Mouse (Mus musculus): ENCODE results near the gene Baiap2. TPM values are rescaled to one million over a fixed set of nuclear protein-coding genes. Genes with fewer than 3 reads are reported as not detected.

Baiap2 gene
- total RNA-seq (2021) = 100 to 1,000 TPM; 249 to 287 TPM
- long read RNA-seq, experiment 1, full-length matches to known transcripts = 303 of 382 reads
- long read RNA-seq, experiment 1, partial matches to known transcripts = 42 of 382 reads
- long read RNA-seq, experiment 1, other reads (novel, unspliced or antisense) = 37 of 382 reads
- long read RNA-seq, experiment 2, full-length matches to known transcripts = 254 of 353 reads
- long read RNA-seq, experiment 2, partial matches to known transcripts = 49 of 353 reads
- long read RNA-seq, experiment 2, other reads (novel, unspliced or antisense) = 50 of 353 reads

GRCm38 (mm10) chr11:119942727-119943427, at the start of gene Baiap2:
Gene Baiap2 (plus strand): TSS chr11:119942763.
- TF ChIP-seq CTCF (IDR thresholded peaks at IDR 0.05) = no peak; the same call in none of the 2 replicates
- Histone ChIP-seq H3K4me3 (peak within 1 kb of the TSS; percentile 97), H3K27ac (peak within 1 kb of the TSS; percentile 93)
- DNase-seq (ENCODE audit: extremely low spot score in 1 of 2, low spot score in 2 of 2) = peak; percentile 98
- intact Hi-C loops (cut with DNase I) = loop anchor here (2.0 kb wide), 1 partner anchor 48 kb away; no protein-coding TSS in a partner anchor

- no peak for DNase-seq (ENCODE audit: extremely low spot score in 1 of 2, low spot score in 2 of 2)
- Histone ChIP-seq H3K4me3 (no peak overlapping the region), H3K27ac (no peak overlapping the region)
- intact Hi-C loops (cut with DNase I) = no loop called here
- no peak for TF ChIP-seq CTCF (IDR thresholded peaks at IDR 0.05)
These were observed 48.8 kb upstream of the Baiap2 start for GRCm38 (mm10) chr11:119893667-119894236.

- intact Hi-C loops (cut with DNase I) = no loop called here
- no peak for DNase-seq (ENCODE audit: extremely low spot score in 1 of 2, low spot score in 2 of 2)
- H3K4me3 ChIP-seq = no peak overlapping the region
- H3K27ac ChIP-seq = no peak overlapping the region
- TF ChIP-seq CTCF (IDR thresholded peaks at IDR 0.05) = no peak
These were observed 47.9 kb upstream of the Baiap2 start for GRCm38 (mm10) chr11:119894634-119895033.

- no peak overlapping the region for H3K4me3 ChIP-seq
- H3K27ac ChIP-seq = no peak overlapping the region
- TF ChIP-seq CTCF (IDR thresholded peaks at IDR 0.05) = no peak; the same call in 1 of the 2 replicates
- no peak for DNase-seq (ENCODE audit: extremely low spot score in 1 of 2, low spot score in 2 of 2)
- intact Hi-C loops (cut with DNase I) = no loop called here
These were observed 45.5 kb upstream of the Baiap2 start for GRCm38 (mm10) chr11:119897041-119897440.

GRCm38 (mm10) chr11:119898976-119899375, 43.6 kb upstream of the Baiap2 start:
- Histone ChIP-seq H3K4me3 (no peak overlapping the region), H3K27ac (peak overlapping the region; percentile 41)
- DNase-seq (ENCODE audit: extremely low spot score in 1 of 2, low spot score in 2 of 2) = no peak
- intact Hi-C loops (cut with DNase I) = no loop called here
- TF ChIP-seq CTCF (IDR thresholded peaks at IDR 0.05) = no peak

GRCm38 (mm10) chr11:119901174-119901573, 41.4 kb upstream of the Baiap2 start:
- no peak for DNase-seq (ENCODE audit: extremely low spot score in 1 of 2, low spot score in 2 of 2)
- H3K27ac ChIP-seq = no peak overlapping the region
- no peak overlapping the region for H3K4me3 ChIP-seq
- no peak for TF ChIP-seq CTCF (IDR thresholded peaks at IDR 0.05)
- intact Hi-C loops (cut with DNase I) = loop anchor here (10.0 kb wide), 1 partner anchor 596 kb away; the partner anchor contains the start of genes Card14 and Eif4a3

- intact Hi-C loops (cut with DNase I) = loop anchor here (10.0 kb wide), 1 partner anchor 598 kb away; the partner anchor contains the start of genes Card14 and Eif4a3
- 0 out of 2 replicates have a peak, but pooled peaks have one; percentile 14 for TF ChIP-seq CTCF (IDR thresholded peaks at IDR 0.05)
- DNase-seq (ENCODE audit: extremely low spot score in 1 of 2, low spot score in 2 of 2) = no peak
- no peak overlapping the region for H3K4me3 ChIP-seq
- H3K27ac ChIP-seq = no peak overlapping the region
These were observed 39.7 kb upstream of the Baiap2 start for GRCm38 (mm10) chr11:119902891-119903290.

GRCm38 (mm10) chr11:119904621-119905286, 37.8 kb upstream of the Baiap2 start:
- Histone ChIP-seq H3K4me3 (no peak overlapping the region), H3K27ac (no peak overlapping the region)
- intact Hi-C loops (cut with DNase I) = loop anchor here (2.0 to 10.0 kb wide), 5 partner anchors 107 to 600 kb away; partner anchors contain the start of genes Card14, Eif4a3 and Nptx1
- peak; percentile 76 to 79 for DNase-seq (ENCODE audit: extremely low spot score in 1 of 2, low spot score in 2 of 2)
- TF ChIP-seq CTCF (IDR thresholded peaks at IDR 0.05) = peak; percentile 93

- intact Hi-C loops (cut with DNase I) = loop anchor here (2.0 to 10.0 kb wide), 5 partner anchors 108 to 601 kb away; partner anchors contain the start of genes Card14, Eif4a3 and Nptx1
- DNase-seq (ENCODE audit: extremely low spot score in 1 of 2, low spot score in 2 of 2) = peak in 1 of 2 experiments; percentile 13
- TF ChIP-seq CTCF (IDR thresholded peaks at IDR 0.05) = no peak
- H3K27ac ChIP-seq = peak overlapping the region; percentile 87
- no peak overlapping the region for H3K4me3 ChIP-seq
These were observed 36.8 kb upstream of the Baiap2 start for GRCm38 (mm10) chr11:119905794-119906193.

- peak in 1 of 2 experiments; percentile 54 for DNase-seq (ENCODE audit: extremely low spot score in 1 of 2, low spot score in 2 of 2)
- TF ChIP-seq CTCF (IDR thresholded peaks at IDR 0.05) = no peak
- intact Hi-C loops (cut with DNase I) = loop anchor here (5.0 to 10.0 kb wide), 4 partner anchors 110 to 602 kb away; partner anchors contain the start of genes Card14, Eif4a3 and Nptx1
- peak overlapping the region; percentile 87 for H3K27ac ChIP-seq
- no peak overlapping the region for H3K4me3 ChIP-seq
These were observed 35.4 kb upstream of the Baiap2 start for GRCm38 (mm10) chr11:119907006-119907650.

- peak overlapping the region; percentile 87 for H3K27ac ChIP-seq
- DNase-seq (ENCODE audit: extremely low spot score in 1 of 2, low spot score in 2 of 2) = no peak
- H3K4me3 ChIP-seq = no peak overlapping the region
- intact Hi-C loops (cut with DNase I) = loop anchor here (5.0 to 10.0 kb wide), 4 partner anchors 110 to 603 kb away; partner anchors contain the start of genes Card14, Eif4a3 and Nptx1
- TF ChIP-seq CTCF (IDR thresholded peaks at IDR 0.05) = no peak
These were observed 34.9 kb upstream of the Baiap2 start for GRCm38 (mm10) chr11:119907711-119908110.

Data from left cerebral cortex, adult 2 months (tissue).